Mouse (Mus musculus) MEL (cell line): ENCODE measurements around the gene 1700123O20Rik. TPM values are rescaled to one million over a fixed set of nuclear protein-coding genes. Genes with fewer than 3 reads are reported as not detected.

ENCODE experiments used
- DNase-seq: peaks from one replicate; pipeline ENCODE4 v3.0.0; 2011; ENCODE audit warnings: low read depth, low spot score
- H3K27ac ChIP-seq: 2 replicates; pipeline ENCODE4 v1.5.1; 2012; ENCODE audit warnings: low read depth, mild to moderate bottlenecking, control low read depth, low read length, moderate library complexity; ENCODE audit not compliant: control insufficient read depth
- H3K27me3 ChIP-seq, 2 experiments: fragments of 150-350 bp in 1 of 2; sonication (generic) in 1 of 2; 2 replicates each; pipeline ENCODE4 v1.6.1; 2012; ENCODE audit warnings: low read length in 2 of 2, mild to moderate bottlenecking in 2 of 2, improper control_type of control experiment in 1 of 2, moderate library complexity in 1 of 2; ENCODE audit not compliant: insufficient read depth in 2 of 2, control insufficient read depth in 1 of 2
- H3K36me3 ChIP-seq, 2 experiments: 2 replicates each; pipeline ENCODE4 v1.6.1; 2012 to 2014; ENCODE audit warnings: low read length in 2 of 2, improper control_type of control experiment in 1 of 2, inconsistent platforms in 1 of 2, mild to moderate bottlenecking in 1 of 2; ENCODE audit not compliant: insufficient read depth in 2 of 2, control insufficient read depth in 1 of 2
- H3K4me1 ChIP-seq, 2 experiments: fragments of 150-350 bp in 1 of 2; sonication (generic) in 1 of 2; 2 replicates each; pipeline ENCODE4 v1.6.1; 2012; ENCODE audit warnings: low read length in 2 of 2, improper control_type of control experiment in 1 of 2, mild to moderate bottlenecking in 1 of 2; ENCODE audit not compliant: insufficient read depth in 2 of 2, control insufficient read depth in 1 of 2
- H3K4me3 ChIP-seq, 2 experiments: fragments of 150-350 bp in 1 of 2; sonication (generic) in 1 of 2; 2 replicates each; pipeline ENCODE4 v1.5.1; 2012; ENCODE audit warnings: low read depth in 2 of 2, low read length in 2 of 2, mild to moderate bottlenecking in 2 of 2, moderate library complexity in 2 of 2, control low read depth in 1 of 2, improper control_type of control experiment in 1 of 2; ENCODE audit not compliant: control insufficient read depth in 1 of 2, insufficient read depth in 1 of 2
- H3K79me2 ChIP-seq: 2 replicates; pipeline ENCODE4 v1.6.1; 2012; ENCODE audit warnings: mild to moderate bottlenecking, low read length, moderate library complexity; ENCODE audit not compliant: control insufficient read depth, poor library complexity, insufficient read depth
- H3K9ac ChIP-seq: 2 replicates; pipeline ENCODE4 v1.6.1; 2012; ENCODE audit warnings: low read depth, mild to moderate bottlenecking, control low read depth, low read length, moderate library complexity; ENCODE audit not compliant: control insufficient read depth, poor library complexity, severe bottlenecking
- H3K9me3 ChIP-seq: fragments of 150-350 bp; sonication (generic); replicated peaks from 2 replicates; pipeline ENCODE4 v1.6.1; 2012; ENCODE audit warnings: mild to moderate bottlenecking, low read length, improper control_type of control experiment, moderate library complexity; ENCODE audit not compliant: insufficient read depth
- CHD2 ChIP-seq: IDR thresholded peaks from 2 replicates; pipeline ENCODE4 v1.6.1; 2011; ENCODE audit warnings: low read length, improper control_type of control experiment
- GABPA ChIP-seq: IDR thresholded peaks from 2 replicates; pipeline ENCODE4 v1.6.1; 2012; ENCODE audit warnings: low read depth, mild to moderate bottlenecking, inconsistent platforms, low read length, improper control_type of control experiment, moderate library complexity
- GATA1 ChIP-seq: IDR thresholded peaks from 2 replicates; pipeline ENCODE4 v1.6.1; 2011; ENCODE audit warnings: low read depth, low read length, improper control_type of control experiment
- JUND ChIP-seq: IDR thresholded peaks from 2 replicates; pipeline ENCODE4 v1.6.1; 2011; ENCODE audit warnings: low read depth, mild to moderate bottlenecking, improper control_type of control experiment, low read length
- KAT2A ChIP-seq: conservative IDR thresholded peaks from 2 replicates; pipeline ENCODE4 v1.6.1; 2012; ENCODE audit warnings: low read depth, low read length, improper control_type of control experiment, inconsistent platforms
- MAZ ChIP-seq: IDR thresholded peaks from 2 replicates; pipeline ENCODE4 v1.6.1; 2012; ENCODE audit warnings: low read depth, mild to moderate bottlenecking, inconsistent platforms, low read length, improper control_type of control experiment
- MXI1 ChIP-seq: IDR thresholded peaks from 2 replicates; pipeline ENCODE4 v1.6.1; 2011; ENCODE audit warnings: mild to moderate bottlenecking, low read depth, low read length, improper control_type of control experiment
- NRF1 ChIP-seq: IDR thresholded peaks from 2 replicates; pipeline ENCODE4 v1.6.1; 2014; ENCODE audit warnings: low read depth, mild to moderate bottlenecking, inconsistent platforms, low read length, improper control_type of control experiment, moderate library complexity; ENCODE audit not compliant: poor library complexity, insufficient read depth, severe bottlenecking
- POLR2A ChIP-seq, 2 experiments: IDR thresholded peaks; 2 replicates each; pipeline ENCODE4 v1.6.1; 2011 to 2012; ENCODE audit warnings: low read length in 2 of 2, mild to moderate bottlenecking in 2 of 2, control low read depth in 1 of 2, improper control_type of control experiment in 1 of 2, low read depth in 1 of 2, moderate library complexity in 1 of 2; ENCODE audit not compliant: control insufficient read depth in 1 of 2, insufficient read depth in 1 of 2, poor library complexity in 1 of 2
- RAD21 ChIP-seq: IDR thresholded peaks from 2 replicates; pipeline ENCODE4 v1.6.1; 2011; ENCODE audit warnings: mild to moderate bottlenecking, low read depth, low read length, improper control_type of control experiment
- RCOR1 ChIP-seq: IDR thresholded peaks from 2 replicates; pipeline ENCODE4 v1.6.1; 2012; ENCODE audit warnings: low read depth, mild to moderate bottlenecking, inconsistent platforms, low read length, improper control_type of control experiment
- SMC3 ChIP-seq: IDR thresholded peaks from 2 replicates; pipeline ENCODE4 v1.6.1; 2011; ENCODE audit warnings: low read depth, low read length, improper control_type of control experiment
- TAL1 ChIP-seq: IDR thresholded peaks from 2 replicates; pipeline ENCODE4 v1.6.1; 2012; ENCODE audit warnings: mild to moderate bottlenecking, inconsistent platforms, low read length, moderate library complexity, mixed read lengths
- TBP ChIP-seq: IDR thresholded peaks from 2 replicates; pipeline ENCODE4 v1.8.0; 2011; ENCODE audit warnings: low read depth, low read length, improper control_type of control experiment
- TCF12 ChIP-seq: IDR thresholded peaks from 2 replicates; pipeline ENCODE4 v1.6.1; 2014; ENCODE audit warnings: low read depth, mild to moderate bottlenecking, inconsistent platforms, low read length, improper control_type of control experiment, moderate library complexity
- USF1 ChIP-seq: IDR thresholded peaks from 2 replicates; pipeline ENCODE4 v1.6.1; 2014; ENCODE audit warnings: low read depth, mild to moderate bottlenecking, inconsistent platforms, low read length, improper control_type of control experiment, moderate library complexity
- polyA plus RNA-seq, 2 experiments: library from polyadenylated mRNA; stranded (reverse) in 1 of 2; unstranded in 1 of 2; fragments of >175 nt in 1 of 2; fragments of >200 nt in 1 of 2; gene quantifications; 2 replicates each; pipeline versions ENCODE4 v1.2.1 to v1.2.4; 2012; ENCODE audit warnings: low replicate concordance in 2 of 2, low read depth in 1 of 2; ENCODE audit not compliant: insufficient read length in 2 of 2, insufficient read depth in 1 of 2, missing spikeins in 1 of 2
- total RNA-seq: library from RNA; depleted of rRNA; stranded (reverse); fragments of 300-350 nt; gene quantifications from 2 replicates; pipeline ENCODE4 v1.2.3, GENCODE M21; 2012

The 1700123O20Rik gene
- total and polyA plus RNA-seq, 3 experiments, result 44.2 to 72.8 TPM; not detected in 1

GRCm38 (mm10) chr14:54641305-54641969, 44.6 kb upstream of the 1700123O20Rik start, which contains the start of gene Cdh24 (continued):
- TF ChIP-seq SMC3, result peak; percentile 91
- 0 out of 2 replicates have a peak, but pooled peaks have one; percentile 7 for TF ChIP-seq NRF1
- no peak for TF ChIP-seq RCOR1

- H3K4me1 ChIP-seq, result peaks cover 4% of the 10 kb centered on the region in 2 experiments; a peak in 2 of 4 replicates
- no peak overlapping the region for H3K9ac ChIP-seq
- no peaks in the 10 kb centered on the region for H3K27me3 ChIP-seq
- H3K36me3 ChIP-seq, result peaks cover under 1 to 6% of the 10 kb centered on the region in 2 experiments; a peak in 3 of 4 replicates
- no peak overlapping the region for H3K27ac ChIP-seq
- TF ChIP-seq JUND (no peak), SMC3 (no peak), MXI1 (no peak), USF1 (no peak), POLR2A (IDR thresholded peaks at IDR 0.05; ENCODE audit: control insufficient read depth in 1 of 2, insufficient read depth in 1 of 2, low read depth in 1 of 2, low read length in 2 of 2, poor library complexity in 1 of 2) (no peak), RAD21 (no peak), TAL1 (no peak), CHD2 (no peak), KAT2A (no peak), GABPA (no peak), MAZ (no peak), TBP (no peak), GATA1 (no peak)
- DNase-seq, result peak; percentile 29
- H3K4me3 ChIP-seq, result no peak overlapping the region
- no peaks in the 10 kb centered on the region; the same call in 1 of the 2 replicates for H3K79me2 ChIP-seq
- no peaks in the 10 kb centered on the region for H3K9me3 ChIP-seq
Observed at GRCm38 (mm10) chr14:54642224-54642944, 43.6 kb upstream of the 1700123O20Rik start.

- Histone ChIP-seq H3K9ac (no peak overlapping the region), H3K4me1 (peaks cover 4 to 6% of the 10 kb centered on the region in 2 experiments; a peak in 3 of 4 replicates)
- TF ChIP-seq MXI1 (no peak), USF1 (no peak), TCF12 (peak; percentile 10; the same call in 1 of the 2 replicates)
Observed at GRCm38 (mm10) chr14:54643011-54643410, 43.0 kb upstream of the 1700123O20Rik start.

More at GRCm38 (mm10) chr14:54643011-54643410, 43.0 kb upstream of the 1700123O20Rik start:
- H3K79me2 ChIP-seq, result no peaks in the 10 kb centered on the region; the same call in 1 of the 2 replicates
- H3K27ac ChIP-seq, result peak overlapping the region; percentile 44
- H3K36me3 ChIP-seq, result peaks cover 3 to 6% of the 10 kb centered on the region in 2 experiments; a peak in 3 of 4 replicates
- peak; percentile 38 for DNase-seq
- H3K9me3 ChIP-seq, result no peaks in the 10 kb centered on the region
- no peak overlapping the region for H3K4me3 ChIP-seq
- no peaks in the 10 kb centered on the region for H3K27me3 ChIP-seq
